Mouse (Mus musculus) urinary bladder, postnatal 25 days (tissue): ENCODE measurements around the gene Atp10a.

Experiments
- DNase-seq: peaks from one replicate; pipeline ENCODE4 v3.0.0; 2022; ENCODE audit warnings: low spot score

The Atp10a gene

GRCm38 (mm10) chr7:58690069-58690923, 34.3 kb downstream of the Atp10a start:
- DNase-seq = no peak

DNA sequence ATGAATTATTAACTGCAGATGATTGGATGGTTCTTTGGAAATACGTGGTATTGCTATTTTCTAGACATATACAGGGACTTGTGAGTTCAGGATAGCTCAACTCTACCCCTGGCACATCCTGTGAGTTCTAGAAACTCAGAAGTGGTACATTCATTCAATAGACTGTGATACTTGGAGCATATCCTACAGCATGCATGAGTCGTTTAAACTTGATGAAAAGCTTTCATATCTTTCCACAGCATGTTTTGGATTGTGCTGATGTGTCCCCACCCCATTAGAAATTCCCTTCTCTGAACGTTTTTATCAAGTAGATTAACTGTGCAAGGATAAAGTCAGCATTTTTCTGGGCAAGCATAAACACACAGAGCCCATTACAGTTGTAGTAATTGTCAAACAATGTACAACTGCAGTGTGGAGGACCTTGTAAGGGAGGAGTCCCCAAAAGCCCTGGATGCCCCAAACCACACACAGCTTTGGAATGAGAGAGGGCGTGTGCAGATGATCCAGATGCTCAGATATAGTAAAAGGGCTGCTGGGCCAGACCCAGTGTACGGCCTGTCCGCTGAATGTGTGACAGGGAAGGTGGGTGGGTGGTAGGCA, 35.1 kb downstream of the Atp10a start:
- DNase-seq = peak; percentile 6

GRCm38 (mm10) chr7:58692704-58693103, 36.7 kb downstream of the Atp10a start:
- DNase-seq = no peak

GRCm38 (mm10) chr7:58693342-58693741, 37.4 kb downstream of the Atp10a start:
- DNase-seq = no peak

GRCm38 (mm10) chr7:58695661-58696060, 39.7 kb downstream of the Atp10a start:
- DNase-seq = no peak

GRCm38 (mm10) chr7:58697092-58697491, 41.1 kb downstream of the Atp10a start:
- no peak for DNase-seq

GRCm38 (mm10) chr7:58698738-58699442, 42.9 kb downstream of the Atp10a start:
- no peak for DNase-seq

DNA sequence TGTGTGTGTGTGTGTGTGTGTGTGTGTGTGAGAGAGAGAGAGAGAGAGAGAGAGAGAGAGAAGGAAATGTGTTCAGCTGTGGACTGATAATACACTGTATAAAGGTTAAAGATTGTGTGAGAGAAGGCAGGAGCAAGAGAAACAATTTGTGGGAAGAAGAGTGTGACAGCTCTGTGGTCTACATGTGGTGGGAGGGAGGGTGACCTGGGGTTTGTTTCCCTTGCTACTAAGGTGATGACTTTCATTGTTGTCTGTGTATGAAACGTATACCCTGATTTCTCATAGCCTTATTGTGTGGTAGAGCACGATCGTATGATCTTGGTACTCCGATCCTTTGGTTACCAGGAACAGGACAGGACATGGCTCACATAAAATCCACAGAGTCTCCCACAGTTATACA, 45.3 kb downstream of the Atp10a start:
- DNase-seq = no peak

- DNase-seq = no peak
Measured at GRCm38 (mm10) chr7:58705158-58705557, 49.2 kb downstream of the Atp10a start.

- DNase-seq = no peak
Measured at GRCm38 (mm10) chr7:58709306-58709705, 53.3 kb downstream of the Atp10a start.

- DNase-seq = no peak
Measured at GRCm38 (mm10) chr7:58710312-58710711, 54.3 kb downstream of the Atp10a start.

GRCm38 (mm10) chr7:58711811-58712210, 55.8 kb downstream of the Atp10a start:
- DNase-seq = no peak

DNA sequence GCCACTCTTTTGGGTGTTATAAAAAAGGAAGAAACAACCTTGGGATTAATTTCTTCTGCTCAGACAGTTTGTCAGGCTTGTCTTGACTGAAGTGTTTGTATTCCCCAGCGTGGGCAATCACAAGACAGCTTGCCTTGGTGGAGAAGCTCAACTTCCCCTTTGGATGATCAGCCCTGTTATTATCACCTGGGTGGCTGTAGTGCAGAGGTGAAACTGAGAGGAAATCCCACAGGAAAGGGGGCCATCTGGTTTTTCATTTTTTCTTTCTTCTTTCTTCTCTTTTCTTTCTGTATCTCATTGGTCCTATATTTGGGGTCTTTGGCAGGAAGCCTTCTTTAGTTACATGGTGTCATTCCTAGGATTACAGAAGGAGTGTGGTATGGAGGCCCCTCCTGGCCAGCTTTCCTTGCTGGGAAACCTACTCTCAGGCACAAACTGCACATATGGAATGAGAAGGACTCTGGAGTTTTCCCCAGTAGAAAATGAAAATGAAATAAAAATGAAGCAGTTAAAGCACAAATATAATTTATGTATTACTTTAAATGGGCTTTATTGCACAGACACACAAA, 59.7 kb downstream of the Atp10a start:
- no peak for DNase-seq

DNA sequence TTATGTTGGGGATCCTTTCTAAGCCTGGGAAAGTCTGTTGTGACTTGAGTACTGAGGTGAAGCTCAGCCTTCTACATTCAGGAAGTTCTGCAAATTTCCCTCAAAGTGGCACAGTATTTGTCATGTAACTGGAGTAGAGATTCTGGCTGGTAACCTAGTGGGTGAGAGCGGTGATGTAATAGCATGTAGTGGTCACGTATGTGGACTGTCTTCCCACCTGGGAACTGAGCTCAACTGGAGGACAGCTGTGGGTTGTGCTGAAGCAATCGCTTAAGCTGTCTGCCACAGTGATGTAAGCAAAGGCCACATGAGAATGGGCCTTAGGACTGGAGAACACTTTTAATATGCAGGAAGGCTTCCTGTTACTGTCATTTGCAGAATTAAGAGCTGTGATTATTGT, 60.7 kb downstream of the Atp10a start:
- DNase-seq = no peak

DNA sequence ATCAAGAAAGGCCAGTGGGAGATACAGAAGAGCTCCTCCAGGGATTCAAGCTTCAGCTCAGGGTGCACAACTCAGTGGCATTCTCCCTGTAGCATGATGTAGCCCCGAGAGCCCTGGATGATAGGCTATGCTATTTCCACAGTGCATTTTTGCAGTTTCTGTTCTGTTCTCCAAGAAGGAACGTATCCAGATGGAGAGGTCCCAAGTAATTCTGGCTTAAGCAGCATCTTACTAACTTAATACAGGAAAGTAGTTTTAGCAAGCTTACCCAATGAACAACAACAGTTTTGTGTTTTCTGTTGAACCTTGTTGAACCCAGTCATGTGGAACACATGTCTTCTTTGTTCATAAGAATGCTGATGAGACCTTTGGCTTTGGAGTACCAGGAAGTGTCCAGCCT, 62.6 kb downstream of the Atp10a start:
- DNase-seq = no peak

DNA sequence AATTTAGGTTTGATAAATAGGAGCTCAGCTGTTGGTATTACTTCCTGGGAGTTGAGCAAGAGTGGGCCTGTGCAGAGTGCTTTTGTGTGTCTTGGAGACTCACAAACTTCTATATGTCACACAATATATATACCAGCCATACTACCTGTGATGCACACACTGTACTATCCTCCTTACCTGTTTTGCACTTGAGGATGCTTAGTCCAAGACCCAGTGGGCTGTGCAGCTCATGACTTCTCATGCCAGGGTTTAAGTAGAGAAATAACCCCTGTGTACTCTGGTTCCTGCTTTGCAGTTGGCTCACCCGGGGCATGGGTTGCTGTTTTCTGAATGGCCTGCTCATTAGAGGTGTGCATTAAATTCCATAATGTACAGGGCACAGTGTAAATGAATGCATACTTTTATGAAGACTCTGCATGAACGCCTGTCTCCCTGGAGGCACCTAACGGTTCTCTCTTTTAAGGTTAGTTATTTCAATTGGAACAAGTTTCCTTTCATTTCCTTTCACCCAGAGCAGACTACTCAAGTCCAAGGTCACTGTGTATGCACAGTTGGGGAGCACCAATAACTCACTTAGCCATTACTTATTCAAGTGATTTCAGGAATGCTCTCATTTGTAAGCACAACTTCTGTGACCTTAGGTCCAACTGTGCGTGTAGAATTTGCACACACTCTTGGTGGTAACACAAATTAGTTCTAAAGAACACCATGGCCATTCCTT, 63.4 kb downstream of the Atp10a start:
- DNase-seq = no peak

GRCm38 (mm10) chr7:58722250-58722649, 66.3 kb downstream of the Atp10a start:
- DNase-seq = no peak

- DNase-seq = no peak
Measured at GRCm38 (mm10) chr7:58730201-58730600, 74.2 kb downstream of the Atp10a start.

DNA sequence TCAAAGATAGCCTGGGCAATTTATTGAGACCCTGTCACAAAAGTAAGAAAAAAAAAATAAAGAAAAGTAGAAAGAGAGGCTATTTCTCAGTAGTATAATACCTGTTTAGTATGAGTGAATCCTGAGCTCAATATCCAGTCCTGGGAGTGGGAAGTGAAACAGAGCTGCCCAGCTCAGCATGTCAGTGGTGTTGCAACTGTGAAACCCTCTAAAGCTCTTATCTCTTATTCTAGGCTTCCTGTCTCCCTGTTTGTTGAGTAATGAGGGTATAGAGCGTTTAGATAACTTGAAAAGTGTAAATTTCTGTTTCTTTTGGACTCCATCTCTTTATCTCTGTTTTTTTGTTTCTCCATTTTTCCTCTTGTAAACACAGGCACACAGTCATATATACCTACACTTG, 74.9 kb downstream of the Atp10a start:
- no peak for DNase-seq

DNA sequence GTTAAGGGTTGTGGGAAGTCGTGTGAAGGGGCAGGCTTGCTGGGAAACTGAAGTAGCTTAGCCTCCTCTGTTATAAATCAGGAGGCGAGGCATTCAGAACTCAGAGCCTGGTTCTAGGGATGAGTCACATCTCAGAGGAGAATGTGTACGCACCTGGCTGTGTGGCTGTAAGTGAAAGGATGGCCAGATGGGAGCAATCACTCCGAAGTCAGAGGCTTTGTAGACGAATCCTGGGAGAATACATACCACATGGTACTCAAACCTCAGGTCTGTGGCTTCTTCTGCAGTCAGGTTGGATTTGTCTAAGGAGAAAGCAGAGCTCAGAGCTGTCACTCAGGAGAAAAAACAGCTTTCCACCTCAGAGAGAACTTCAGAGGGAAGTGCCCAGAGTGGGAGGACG, 76.4 kb downstream of the Atp10a start:
- DNase-seq = no peak

DNA sequence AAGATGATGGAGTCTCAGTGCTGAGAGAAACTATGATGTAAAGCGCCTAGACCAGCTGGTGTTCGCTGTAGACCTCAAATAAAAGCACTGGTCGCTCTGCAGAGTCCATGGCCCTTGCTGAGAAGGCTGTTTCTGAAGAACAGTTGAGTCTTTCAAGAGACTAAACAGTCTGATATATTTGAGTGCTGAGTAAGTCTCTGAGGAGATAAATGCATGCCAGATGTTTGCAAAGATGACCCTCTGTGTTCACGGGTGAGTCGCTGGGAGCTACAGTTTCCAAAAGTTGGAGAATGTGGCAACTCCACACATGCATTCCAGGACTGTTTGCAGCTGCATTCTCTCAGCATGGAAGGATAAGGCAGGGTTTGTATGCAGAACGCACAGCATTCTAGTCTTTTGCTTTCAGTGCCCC, 77.5 kb downstream of the Atp10a start:
- no peak for DNase-seq
